Mouse (Mus musculus) liver, embryonic 14.5 days (tissue): ENCODE data around the gene Cd59b. TPM values are rescaled to one million over a fixed set of nuclear protein-coding genes. Genes with fewer than 3 reads are reported as not detected.
"Not testable (repeated sequence)": the region's sequence is repeated elsewhere in the genome, so short reads cannot be mapped to it uniquely, and the experiment has no call there.

Experiments
- ATAC-seq: fragments of 200-750 bp; cut with Nextera tagmentation; 2 replicates; pipeline ENCODE4 v1.8.0; 2017; ENCODE audit warnings: moderate number of reproducible peaks, mild to moderate bottlenecking, moderate library complexity; ENCODE audit not compliant: insufficient read depth
- DNase-seq, 3 experiments: peaks; one replicate each; pipeline ENCODE4 v3.0.0-alpha.2; 2012 to 2013; ENCODE audit warnings: low read depth in 3 of 3, low spot score in 3 of 3
- H3K27ac ChIP-seq: fragments of 300-500 bp; sonication (generic); 2 replicates; pipeline ENCODE4 v1.5.1; 2014; ENCODE audit warnings: moderate library complexity, mild to moderate bottlenecking, control low read depth, inconsistent platforms
- H3K27me3 ChIP-seq: fragments of 300-500 bp; sonication (generic); 2 replicates; pipeline ENCODE4 v1.6.1; 2014; ENCODE audit warnings: mild to moderate bottlenecking, low read length, moderate library complexity; ENCODE audit not compliant: control insufficient read depth, insufficient read depth
- H3K36me3 ChIP-seq: fragments of 300-500 bp; sonication (generic); replicated peaks from 2 replicates; pipeline ENCODE4 v1.6.1; 2014; ENCODE audit warnings: low read depth; ENCODE audit not compliant: control insufficient read depth, insufficient read depth
- H3K4me1 ChIP-seq, 2 experiments: fragments of 200-500 bp in 1 of 2; fragments of 300-500 bp in 1 of 2; sonication (generic) in 1 of 2; replicated peaks; 2 replicates each; pipeline ENCODE4 v1.6.1; 2012 to 2014; ENCODE audit warnings: antibody characterized with exemption in 1 of 2, inconsistent platforms in 1 of 2, low read length in 1 of 2; ENCODE audit not compliant: control insufficient read depth in 2 of 2, insufficient read depth in 2 of 2
- H3K4me2 ChIP-seq: fragments of 300-500 bp; sonication (generic); 2 replicates; pipeline ENCODE4 v1.6.1; 2014; ENCODE audit warnings: low read depth, mild to moderate bottlenecking, control low read depth, moderate library complexity
- H3K4me3 ChIP-seq, 2 experiments: fragments of 200-500 bp in 1 of 2; fragments of 300-500 bp in 1 of 2; sonication (generic) in 1 of 2; 2 replicates each; pipeline ENCODE4 v1.5.1; 2012 to 2014; ENCODE audit warnings: low read depth in 2 of 2, low read length in 2 of 2, mild to moderate bottlenecking in 2 of 2, control low read depth in 1 of 2, inconsistent platforms in 1 of 2, moderate library complexity in 1 of 2; ENCODE audit not compliant: insufficient read depth in 1 of 2
- H3K9ac ChIP-seq: fragments of 300-500 bp; sonication (generic); replicated peaks from 2 replicates; pipeline ENCODE4 v1.6.1; 2014; ENCODE audit warnings: mild to moderate bottlenecking, control low read depth, moderate library complexity
- H3K9me3 ChIP-seq: fragments of 300-500 bp; sonication (generic); 2 replicates; pipeline ENCODE4 v1.6.1; 2016; ENCODE audit warnings: low read length, mixed read lengths; ENCODE audit not compliant: control insufficient read depth
- CTCF ChIP-seq: IDR thresholded peaks from 2 replicates; pipeline ENCODE4 v1.5.1; 2016; ENCODE audit warnings: antibody characterized with exemption, low read depth, control low read depth
- EP300 ChIP-seq: IDR thresholded peaks from 2 replicates; pipeline ENCODE4 v1.6.1; 2016; ENCODE audit warnings: antibody characterized with exemption, low read depth
- WGBS: fragments of 180-500 bp; shearing (Covaris S2); extraction: QIAGEN DNeasy Blood & Tissue Kit; methylation state at CpG from one replicate; pipeline ENCODE4 v1.1.7; 2014; ENCODE audit not compliant: insufficient replicate concordance; 5-methylcytosine and 5-hydroxymethylcytosine counted together
- polyA plus RNA-seq, 2 experiments: library from polyadenylated mRNA; depleted of rRNA in 1 of 2; stranded (reverse) in 1 of 2; unstranded in 1 of 2; fragments of >200 nt; fragmentation: Nextera tagmentation in 1 of 2; extraction: Ambion mirVana in 1 of 2; gene quantifications; 2 replicates each; pipeline versions ENCODE4 v1.2.1 to v1.2.3; 2012 to 2014

Cd59b gene
- polyA plus RNA-seq, 2 experiments: 9.3 to 14.3 TPM

- H3K36me3 ChIP-seq: no peaks in the 10 kb centered on the region
- ATAC-seq: no peak
- H3K27me3 ChIP-seq: no peaks in the 10 kb centered on the region
- DNase-seq: no peak
- TF ChIP-seq EP300: no peak
- TF ChIP-seq CTCF: no peak
- no peak overlapping the region for H3K4me2 ChIP-seq
- no peaks in the 10 kb centered on the region for H3K9me3 ChIP-seq
- no peak overlapping the region for H3K4me3 ChIP-seq
- H3K4me1 ChIP-seq: peaks cover 18 to 36% of the 10 kb centered on the region in 2 experiments
- H3K9ac ChIP-seq: no peak overlapping the region
- H3K27ac ChIP-seq: no peak overlapping the region
Measured at GRCm38 (mm10) chr2:104082474-104082873, 12.8 kb downstream of the Cd59b start.

DNA sequence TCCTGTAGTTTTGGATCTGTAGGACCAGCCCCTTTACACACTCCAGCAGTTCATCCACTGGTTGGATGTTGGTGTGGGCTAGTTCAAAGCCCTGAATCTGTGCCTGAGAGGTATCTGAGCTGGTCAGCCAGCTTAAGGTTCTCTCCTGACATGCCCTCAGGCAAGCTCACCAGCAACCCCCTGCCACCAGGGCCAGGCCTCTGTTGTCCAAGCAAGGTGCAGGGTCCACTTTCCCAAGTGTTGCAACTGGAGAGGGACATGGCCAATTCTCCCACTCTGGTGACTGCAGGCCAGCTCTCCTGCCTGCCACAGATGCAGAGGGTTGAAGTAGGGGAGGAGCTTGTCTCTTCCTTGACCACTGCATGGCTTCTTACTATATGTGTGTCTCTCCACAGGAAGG is 14.4 kb downstream of the Cd59b start:
- not testable (repeated sequence) for H3K36me3 ChIP-seq, H3K9ac ChIP-seq, H3K4me2 ChIP-seq, H3K27me3 ChIP-seq, H3K4me3 ChIP-seq, H3K9me3 ChIP-seq, H3K27ac ChIP-seq, DNase-seq
- peak; percentile 14; the same call in 1 of the 2 replicates for ATAC-seq
- H3K4me1 ChIP-seq: peaks cover 13 to 23% of the 10 kb centered on the region in 2 experiments

DNA sequence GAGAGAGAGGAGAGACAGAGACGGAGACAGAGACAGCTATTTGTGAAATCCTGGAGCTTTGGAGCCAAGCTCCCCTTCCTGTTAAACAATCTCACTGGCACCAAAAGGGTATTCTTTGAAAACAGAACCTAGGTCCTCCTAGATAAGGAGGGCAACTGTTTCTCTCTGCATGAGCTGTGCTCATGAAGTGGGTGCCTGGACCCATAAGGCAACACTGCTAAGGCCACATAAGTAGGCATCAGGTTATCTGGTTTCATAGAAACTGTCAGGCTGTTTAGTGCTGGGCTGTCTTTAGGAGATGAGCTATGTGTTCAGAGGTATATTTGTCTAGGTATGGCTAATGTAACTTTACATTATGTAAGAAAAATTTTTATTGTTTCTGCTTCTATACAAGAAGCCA is 17.9 kb downstream of the Cd59b start:
- peak overlapping the region; percentile 56 for H3K27ac ChIP-seq
- H3K4me2 ChIP-seq, H3K27me3 ChIP-seq, H3K36me3 ChIP-seq, H3K9me3 ChIP-seq, DNase-seq, H3K9ac ChIP-seq, H3K4me3 ChIP-seq: not testable (repeated sequence)
- ATAC-seq: peak; percentile 81
- TF ChIP-seq EP300: 0 out of 2 replicates have a peak, but pooled peaks have one; percentile 12
- peaks cover 14 to 26% of the 10 kb centered on the region in 2 experiments for H3K4me1 ChIP-seq
- WGBS: 7% methylated on average over 1 of the region's 1 CpGs

DNA sequence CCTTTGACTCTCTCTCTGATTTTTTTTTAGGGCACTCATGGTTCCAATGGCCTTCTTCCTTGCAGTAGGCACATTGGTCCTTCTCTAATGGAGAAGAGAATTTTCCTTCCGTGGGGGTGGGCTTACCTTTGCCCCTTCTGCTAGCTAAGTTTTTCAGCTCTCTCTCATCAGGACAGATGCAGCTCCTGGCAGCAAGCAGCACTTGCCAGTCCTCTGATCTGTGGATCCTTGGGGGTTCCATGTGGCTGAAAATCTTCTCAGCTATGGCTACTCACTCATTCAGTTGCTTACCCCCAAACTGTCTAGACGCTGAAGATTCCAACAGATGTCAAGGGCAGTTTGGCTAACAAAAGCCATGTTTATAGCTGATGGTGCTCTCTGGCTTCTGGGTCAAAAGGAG is 23.7 kb downstream of the Cd59b start:
- no peak for ATAC-seq
- Histone ChIP-seq H3K9ac (no peak overlapping the region), H3K27ac (no peak overlapping the region; the same call in 1 of the 2 replicates), H3K4me1 (peaks cover 27 to 44% of the 10 kb centered on the region in 2 experiments), H3K4me3 (no peak overlapping the region), H3K9me3 (no peaks in the 10 kb centered on the region), H3K36me3 (no peaks in the 10 kb centered on the region), H3K4me2 (no peak overlapping the region), H3K27me3 (no peaks in the 10 kb centered on the region)
- DNase-seq: no peak
- TF ChIP-seq EP300: no peak
- TF ChIP-seq CTCF: no peak
- 55% methylated on average over 2 of the region's 2 CpGs for WGBS

GRCm38 (mm10) chr2:104095741-104096213 is 26.1 kb downstream of the Cd59b start, which contains the start of gene Cd59a:
Gene Cd59a (plus strand): TSS chr2:104095801.
- peak within 1 kb of the TSS; percentile 82 to 84 for H3K4me3 ChIP-seq
- peak within 1 kb of the TSS; percentile 78 for H3K4me2 ChIP-seq
- H3K36me3 ChIP-seq: peaks cover 4% of the 10 kb centered on the region; the same call in 1 of the 2 replicates
- no peaks in the 10 kb centered on the region for H3K9me3 ChIP-seq
- H3K27ac ChIP-seq: peak within 1 kb of the TSS; percentile 96
- WGBS: 3% methylated on average over 15 of the region's 15 CpGs
- peak; percentile 81 to 92 (median 82) for DNase-seq
- peaks cover 47 to 65% of the 10 kb centered on the region in 2 experiments for H3K4me1 ChIP-seq
- peak; percentile 79 for ATAC-seq
- H3K27me3 ChIP-seq: no peaks in the 10 kb centered on the region
- peak within 1 kb of the TSS; percentile 94 for H3K9ac ChIP-seq
- TF ChIP-seq EP300: 0 out of 2 replicates have a peak, but pooled peaks have one; percentile 31
- no peak for TF ChIP-seq CTCF
